Mouse (Mus musculus) liver, postnatal 0 days (tissue): ENCODE data around the gene Olfr796.

ENCODE experiments used
- CTCF ChIP-seq: sonication (generic); IDR thresholded peaks from 2 replicates; pipeline ENCODE4 v1.5.1; 2016; ENCODE audit warnings: antibody characterized with exemption, low read depth
- EP300 ChIP-seq: IDR thresholded peaks from 2 replicates; pipeline ENCODE4 v1.6.1; 2016; ENCODE audit warnings: antibody characterized with exemption, low read depth, mild to moderate bottlenecking

GRCm38 (mm10) chr10:129567355-129567754, 45.0 kb downstream of the Olfr796 start, which contains the start of gene Olfr794:
- TF ChIP-seq CTCF (no peak), EP300 (no peak)
